In the genomic region with DNA sequence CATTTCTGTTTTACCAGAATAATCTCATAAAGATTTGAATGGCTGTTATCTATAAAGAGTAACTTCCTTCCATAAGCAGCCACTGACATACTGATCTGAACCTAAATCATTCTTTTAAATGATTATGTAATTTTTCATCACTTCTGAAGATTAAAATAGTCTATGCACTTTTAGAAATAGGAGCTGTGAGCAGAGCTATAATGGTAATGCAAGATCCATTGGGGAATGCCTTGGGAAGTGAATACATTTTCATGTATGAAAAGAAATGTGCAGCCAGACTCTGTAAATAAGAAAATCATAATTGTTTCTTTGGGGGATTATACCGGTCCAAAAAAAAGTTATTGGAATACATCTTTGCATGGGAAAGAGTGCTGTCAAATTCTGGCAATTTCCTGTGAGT, we compare ENCODE assay signal across 24 mouse cellular contexts. TPM values are rescaled to one million over a fixed set of nuclear protein-coding genes. Genes with fewer than 3 reads are reported as not detected.
"Had no signal": no experiment of that assay in that cellular context is flagged by ENCODE, and none has a peak within 500 bp of the region (broad histone marks: within the 10 kb centered on the region; RNA-seq: fewer than 3 reads in every experiment).

No protein-coding gene starts in this region.

- DNase-seq: heart, postnatal 10 days; heart, postnatal 14 days; heart, postnatal 36 days; heart, postnatal 4 days; kidney, adult 11 months; kidney, adult 18-20 months; kidney, adult 2 months; kidney, adult 8-10 months; kidney, adult 9 months; kidney, postnatal 10 days; kidney, postnatal 14 days; kidney, postnatal 25 days; kidney, postnatal 36 days; kidney, postnatal 4 days; layer of hippocampus, adult 9-11 months; layer of hippocampus, postnatal 36 days had no signal

- ATAC-seq: hindbrain, embryonic 16.5 days; hindbrain, postnatal 0 days; inflammation-experienced regulatory T-cells, adult 6 months; intestine, embryonic 15.5 days; intestine, embryonic 16.5 days; intestine, postnatal 0 days had no signal

RNA-seq across cellular contexts. Expression of a gene that starts 19.7 kb away (rescaled TPM):
- total RNA-seq: heart, postnatal 14 days; heart, postnatal 25 days; heart, postnatal 36 days; hematopoietic stem cell, adult 5-6 weeks had no signal
